Mouse (Mus musculus) small intestine, adult 10 weeks (tissue): ENCODE measurements around the gene Mrpl17. TPM values are rescaled to one million over a fixed set of nuclear protein-coding genes. Genes with fewer than 3 reads are reported as not detected.

Experiments used
- polyA plus RNA-seq: library from polyadenylated mRNA; stranded (reverse); fragments of 350-450 nt; fragmentation: Illumina TruSeq; extraction: RNeasy Lipid Tissue Mini Kit (QIAGEN cat#74804); gene quantifications from one replicate; pipeline ENCODE4 v1.2.3, GENCODE M21; 2014; ENCODE audit warnings: low replicate concordance

Gene Mrpl17
- 4.0 TPM for polyA plus RNA-seq

DNA sequence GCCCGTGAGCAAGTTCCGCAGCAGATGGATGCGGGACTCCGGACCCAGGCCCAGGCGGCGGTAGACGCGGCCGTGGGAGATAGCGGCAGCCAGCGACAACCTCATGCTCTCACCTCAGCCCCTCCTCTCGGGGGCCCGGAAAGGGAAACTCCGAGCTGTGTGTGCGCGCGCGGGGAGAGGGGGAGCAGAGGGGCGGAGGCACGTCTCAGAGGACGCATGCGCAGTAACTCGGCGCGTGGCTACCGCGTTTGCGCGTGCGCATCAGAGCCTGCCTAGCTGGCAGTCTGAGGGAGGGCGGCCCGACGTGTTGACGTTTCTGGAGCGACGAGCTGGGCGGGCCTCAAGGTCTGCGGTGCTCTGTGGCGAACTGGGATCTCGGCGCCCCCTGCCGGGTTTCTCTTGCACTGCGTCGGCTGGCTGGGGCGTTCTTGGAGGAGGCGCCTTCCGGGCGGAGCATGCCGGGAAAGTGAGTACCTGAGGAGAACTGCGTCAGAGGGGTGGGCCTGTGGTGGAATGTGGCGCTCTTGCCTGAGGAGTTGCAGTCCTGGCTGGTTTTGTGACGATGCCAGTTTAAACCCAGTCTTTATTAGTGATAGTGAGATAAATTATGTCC, at the start of gene Mrpl17:
Gene Mrpl17, minus strand, starts transcription at position 223 of the 613 bp plus-strand sequence.

GRCm38 (mm10) chr7:105787285-105788140, 23.4 kb downstream of the Mrpl17 start, which contains the start of gene Dchs1:
Gene Dchs1 (minus strand): TSS chr7:105787654.

Other genes with a start within 250 kb of the Mrpl17 start
- not detected for gene Apbb1, start 229.4 kb downstream of the Mrpl17 start, polyA plus RNA-seq
- gene Hpx, start 211.0 kb downstream of the Mrpl17 start, polyA plus RNA-seq = not detected
- gene Trim3, start 177.5 kb downstream of the Mrpl17 start, polyA plus RNA-seq = 3.6 TPM
- 33.0 TPM for gene Timm10b, start 171.0 kb downstream of the Mrpl17 start, polyA plus RNA-seq
- gene Arfip2, start 170.7 kb downstream of the Mrpl17 start, polyA plus RNA-seq = 6.9 TPM
- gene Gm45799, start 170.5 kb downstream of the Mrpl17 start, polyA plus RNA-seq = 1.5 TPM
- gene Dnhd1, start 160.3 kb downstream of the Mrpl17 start, polyA plus RNA-seq = 1.3 TPM
- gene Ilk, start 74.5 kb downstream of the Mrpl17 start, polyA plus RNA-seq = 21.5 TPM
- gene Rrp8, start 73.7 kb downstream of the Mrpl17 start, polyA plus RNA-seq = 14.9 TPM
- gene Taf10, start 66.7 kb downstream of the Mrpl17 start, polyA plus RNA-seq = 7.3 TPM
- gene Tpp1, start 58.9 kb downstream of the Mrpl17 start, polyA plus RNA-seq = 45.4 TPM
- gene Dchs1, start 23.4 kb downstream of the Mrpl17 start, polyA plus RNA-seq = not detected
- 31.3 TPM for gene Gm4070, start 142.9 kb upstream of the Mrpl17 start, polyA plus RNA-seq